Mouse (Mus musculus) hindbrain, embryonic 14.5 days (tissue): ENCODE data around the gene Ndufs7. TPM values are rescaled to one million over a fixed set of nuclear protein-coding genes. Genes with fewer than 3 reads are reported as not detected.
A peak's percentile ranks its signal among the peaks of the same experiment; 100 is the strongest.

Experiments used
- ATAC-seq: fragments of 200-750 bp; cut with Nextera tagmentation; 2 replicates; pipeline ENCODE4 v1.8.0; 2017; ENCODE audit warnings: moderate number of reproducible peaks, mild to moderate bottlenecking, moderate TSS enrichment, moderate library complexity; ENCODE audit not compliant: low FRiP score
- DNase-seq: peaks from one replicate; pipeline ENCODE4 v3.0.0-alpha.2; 2015; ENCODE audit warnings: low spot score
- H3K27ac ChIP-seq: fragments of 300-500 bp; sonication (generic); 2 replicates; pipeline ENCODE4 v1.5.1; 2014; ENCODE audit warnings: mild to moderate bottlenecking, moderate library complexity
- H3K27me3 ChIP-seq: fragments of 300-500 bp; sonication (generic); 2 replicates; pipeline ENCODE4 v1.6.1; 2014; ENCODE audit warnings: mild to moderate bottlenecking, low read length, mixed read lengths; ENCODE audit not compliant: control insufficient read depth, insufficient read depth
- H3K36me3 ChIP-seq: fragments of 300-500 bp; sonication (generic); replicated peaks from 2 replicates; pipeline ENCODE4 v1.6.1; 2014; ENCODE audit not compliant: control insufficient read depth, insufficient read depth
- H3K4me1 ChIP-seq: fragments of 300-500 bp; sonication (generic); replicated peaks from 2 replicates; pipeline ENCODE4 v1.6.1; 2014; ENCODE audit warnings: antibody characterized with exemption, low read length, mixed read lengths; ENCODE audit not compliant: control insufficient read depth, insufficient read depth
- H3K4me2 ChIP-seq: fragments of 300-500 bp; sonication (generic); replicated peaks from 2 replicates; pipeline ENCODE4 v1.6.1; 2014; ENCODE audit warnings: mild to moderate bottlenecking, moderate library complexity
- H3K4me3 ChIP-seq: fragments of 300-500 bp; sonication (generic); replicated peaks from 2 replicates; pipeline ENCODE4 v1.5.1; 2014; ENCODE audit warnings: mild to moderate bottlenecking, low read length
- H3K9ac ChIP-seq: fragments of 300-500 bp; sonication (generic); 2 replicates; pipeline ENCODE4 v1.6.1; 2014
- H3K9me3 ChIP-seq: fragments of 300-500 bp; sonication (generic); 2 replicates; pipeline ENCODE4 v1.6.1; 2016; ENCODE audit warnings: low read length; ENCODE audit not compliant: control insufficient read depth
- WGBS: fragments of 180-500 bp; shearing (Covaris S2); extraction: QIAGEN DNeasy Blood & Tissue Kit; methylation state at CpG from one replicate; pipeline ENCODE4 v1.1.7; 2014; 5-methylcytosine and 5-hydroxymethylcytosine counted together
- polyA plus RNA-seq: library from polyadenylated mRNA; unstranded; fragments of >200 nt; fragmentation: Nextera tagmentation; extraction: Ambion mirVana; gene quantifications from 2 replicates; pipeline ENCODE4 v1.2.1, GENCODE M21; 2014

The Ndufs7 gene
- polyA plus RNA-seq, 1 experiment from 2014 or later: 341 TPM

- Histone ChIP-seq H3K4me1 (peaks cover 48% of the 10 kb centered on the region), H3K36me3 (peaks cover 23% of the 10 kb centered on the region), H3K9ac (no peak overlapping the region), H3K4me3 (no peak overlapping the region), H3K27ac (no peak overlapping the region), H3K9me3 (no peaks in the 10 kb centered on the region), H3K27me3 (no peaks in the 10 kb centered on the region), H3K4me2 (no peak overlapping the region)
- DNase-seq: no peak
- ATAC-seq: no peak
- 98% methylated on average over 2 of the region's 2 CpGs for WGBS
Measured at GRCm38 (mm10) chr10:80270099-80270498, 21.2 kb downstream of the Ndufs7 start.

GRCm38 (mm10) chr10:80270734-80271181 lies 21.8 kb downstream of the Ndufs7 start:
- no peaks in the 10 kb centered on the region for H3K27me3 ChIP-seq
- H3K36me3 ChIP-seq: peaks cover 29% of the 10 kb centered on the region
- H3K9ac ChIP-seq: 0 out of 2 replicates have a peak overlapping the region, but pooled peaks have one; percentile 8
- no peak for DNase-seq
- H3K9me3 ChIP-seq: no peaks in the 10 kb centered on the region
- peaks cover 46% of the 10 kb centered on the region for H3K4me1 ChIP-seq
- 72% methylated on average over 6 of the region's 6 CpGs for WGBS
- H3K27ac ChIP-seq: no peak overlapping the region
- no peak overlapping the region for H3K4me2 ChIP-seq
- H3K4me3 ChIP-seq: no peak overlapping the region
- no peak for ATAC-seq

- 87% methylated on average over 5 of the region's 5 CpGs for WGBS
- no peak for ATAC-seq
- Histone ChIP-seq H3K36me3 (peaks cover 35% of the 10 kb centered on the region), H3K4me3 (no peak overlapping the region), H3K9ac (0 out of 2 replicates have a peak overlapping the region, but pooled peaks have one; percentile 8), H3K27me3 (no peaks in the 10 kb centered on the region), H3K4me2 (no peak overlapping the region), H3K27ac (no peak overlapping the region), H3K4me1 (peaks cover 40% of the 10 kb centered on the region), H3K9me3 (no peaks in the 10 kb centered on the region)
- no peak for DNase-seq
Measured at GRCm38 (mm10) chr10:80271186-80271843, 22.4 kb downstream of the Ndufs7 start.

- Histone ChIP-seq H3K36me3 (peaks cover 41% of the 10 kb centered on the region), H3K4me1 (peaks cover 33% of the 10 kb centered on the region), H3K27ac (no peak overlapping the region)
Measured at GRCm38 (mm10) chr10:80271870-80272585, 23.1 kb downstream of the Ndufs7 start.

DNA sequence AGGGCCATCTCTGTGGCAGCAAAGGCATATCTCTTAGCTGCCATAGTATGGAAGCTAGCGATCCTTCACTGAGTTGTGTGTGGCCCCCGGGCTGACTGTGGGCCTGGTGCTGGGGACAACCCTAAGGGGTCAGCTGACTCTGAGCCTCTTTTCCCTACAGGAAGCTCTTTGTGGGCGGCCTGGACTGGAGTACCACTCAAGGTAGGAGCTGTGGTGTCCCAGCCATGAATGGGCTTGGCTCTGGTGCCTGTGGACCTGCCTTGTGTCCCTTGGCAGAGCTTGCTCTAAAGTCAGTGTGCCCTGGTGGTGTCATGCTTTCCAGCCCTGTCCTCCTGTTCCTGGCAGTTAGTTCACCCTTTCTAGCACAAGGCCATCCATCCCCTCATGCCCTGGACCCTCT lies 24.9 kb downstream of the Ndufs7 start:
- DNase-seq (no peak), ATAC-seq (no peak)
- Histone ChIP-seq H3K9ac (no peak overlapping the region), H3K4me2 (no peak overlapping the region), H3K4me1 (peaks cover 19% of the 10 kb centered on the region; the same call in 1 of the 2 replicates), H3K36me3 (peaks cover 53% of the 10 kb centered on the region), H3K27ac (no peak overlapping the region), H3K9me3 (no peaks in the 10 kb centered on the region), H3K4me3 (no peak overlapping the region), H3K27me3 (no peaks in the 10 kb centered on the region)
- WGBS: 96% methylated on average over 3 of the region's 3 CpGs

More at GRCm38 (mm10) chr10:80271870-80272585, 23.1 kb downstream of the Ndufs7 start:
- H3K9ac ChIP-seq: no peak overlapping the region
- 91% methylated on average over 8 of the region's 8 CpGs for WGBS
- H3K4me3 ChIP-seq: no peak overlapping the region
- no peaks in the 10 kb centered on the region for H3K9me3 ChIP-seq
- H3K4me2 ChIP-seq: no peak overlapping the region
- H3K27me3 ChIP-seq: no peaks in the 10 kb centered on the region
- no peak for ATAC-seq
- no peak for DNase-seq

- DNase-seq (no peak), ATAC-seq (no peak)
- H3K4me2 ChIP-seq: no peak overlapping the region
- H3K4me1 ChIP-seq: 0 out of 2 replicates have a peak, but pooled peaks cover 3% of the 10 kb centered on the region
- WGBS: 79% methylated on average over 5 of the region's 5 CpGs
- H3K27me3 ChIP-seq: no peaks in the 10 kb centered on the region
- H3K9me3 ChIP-seq: no peaks in the 10 kb centered on the region
- no peak overlapping the region for H3K27ac ChIP-seq
- no peak overlapping the region for H3K4me3 ChIP-seq
- no peak overlapping the region for H3K9ac ChIP-seq
- H3K36me3 ChIP-seq: peaks cover 72% of the 10 kb centered on the region
Measured at GRCm38 (mm10) chr10:80276238-80276637, 27.3 kb downstream of the Ndufs7 start.

DNA sequence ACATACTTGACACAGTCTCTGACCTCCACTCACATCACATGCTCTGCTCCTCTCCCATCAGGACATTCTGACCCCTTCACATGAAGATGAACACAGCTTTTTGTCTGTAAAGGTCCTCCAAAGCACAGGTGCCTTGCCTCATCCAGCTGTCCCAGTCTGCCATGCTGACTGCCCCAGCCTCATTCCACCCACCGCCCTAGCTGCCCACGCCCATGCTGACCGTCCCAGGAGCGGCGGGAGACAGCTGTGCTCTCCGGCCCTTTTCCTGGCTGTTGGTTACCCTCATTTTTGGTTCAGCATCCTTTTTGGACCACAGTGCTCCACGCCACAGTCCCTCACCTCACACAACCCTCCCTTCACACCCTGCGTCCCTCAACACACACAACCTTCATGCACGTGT lies 29.5 kb downstream of the Ndufs7 start:
- H3K4me1 ChIP-seq: no peaks in the 10 kb centered on the region
- H3K27ac ChIP-seq: no peak overlapping the region
- H3K36me3 ChIP-seq: peaks cover 93% of the 10 kb centered on the region
- no peaks in the 10 kb centered on the region for H3K27me3 ChIP-seq
- no peak overlapping the region for H3K9ac ChIP-seq
- no peak overlapping the region for H3K4me2 ChIP-seq
- no peaks in the 10 kb centered on the region for H3K9me3 ChIP-seq
- ATAC-seq (no peak), DNase-seq (no peak)
- WGBS: 91% methylated on average over 9 of the region's 9 CpGs
- no peak overlapping the region for H3K4me3 ChIP-seq

GRCm38 (mm10) chr10:80279273-80279672 lies 30.4 kb downstream of the Ndufs7 start:
- no peak overlapping the region for H3K4me3 ChIP-seq
- no peaks in the 10 kb centered on the region for H3K9me3 ChIP-seq
- no peaks in the 10 kb centered on the region for H3K27me3 ChIP-seq
- WGBS: 98% methylated on average over 12 of the region's 12 CpGs
- H3K4me2 ChIP-seq: no peak overlapping the region
- H3K27ac ChIP-seq: no peak overlapping the region
- H3K4me1 ChIP-seq: no peaks in the 10 kb centered on the region
- no peak for ATAC-seq
- no peak for DNase-seq
- peaks cover 97% of the 10 kb centered on the region for H3K36me3 ChIP-seq
- no peak overlapping the region for H3K9ac ChIP-seq

- no peak overlapping the region for H3K4me2 ChIP-seq
- no peaks in the 10 kb centered on the region for H3K4me1 ChIP-seq
- H3K9me3 ChIP-seq: no peaks in the 10 kb centered on the region
- ATAC-seq: no peak
- 0 out of 2 replicates have a peak overlapping the region, but pooled peaks have one; percentile 51 for H3K27ac ChIP-seq
- DNase-seq: no peak
- H3K36me3 ChIP-seq: peaks cover 96% of the 10 kb centered on the region
- H3K9ac ChIP-seq: no peak overlapping the region
- no peak overlapping the region for H3K4me3 ChIP-seq
- no peaks in the 10 kb centered on the region for H3K27me3 ChIP-seq
- WGBS: 86% methylated on average over 7 of the region's 7 CpGs
Measured at GRCm38 (mm10) chr10:80281304-80281703, 32.4 kb downstream of the Ndufs7 start.
